Mouse (Mus musculus) spleen, adult 18-20 months (tissue): ENCODE results near the gene Ranbp17.
"Not testable (repeated sequence)": the region's sequence is repeated elsewhere in the genome, so short reads cannot be mapped to it uniquely, and the experiment has no call there.

Experiments used
- DNase-seq, 2 experiments: peaks; one replicate each; pipeline ENCODE4 v3.0.0; 2022; ENCODE audit warnings: mixed read lengths in 2 of 2

Gene Ranbp17

DNA sequence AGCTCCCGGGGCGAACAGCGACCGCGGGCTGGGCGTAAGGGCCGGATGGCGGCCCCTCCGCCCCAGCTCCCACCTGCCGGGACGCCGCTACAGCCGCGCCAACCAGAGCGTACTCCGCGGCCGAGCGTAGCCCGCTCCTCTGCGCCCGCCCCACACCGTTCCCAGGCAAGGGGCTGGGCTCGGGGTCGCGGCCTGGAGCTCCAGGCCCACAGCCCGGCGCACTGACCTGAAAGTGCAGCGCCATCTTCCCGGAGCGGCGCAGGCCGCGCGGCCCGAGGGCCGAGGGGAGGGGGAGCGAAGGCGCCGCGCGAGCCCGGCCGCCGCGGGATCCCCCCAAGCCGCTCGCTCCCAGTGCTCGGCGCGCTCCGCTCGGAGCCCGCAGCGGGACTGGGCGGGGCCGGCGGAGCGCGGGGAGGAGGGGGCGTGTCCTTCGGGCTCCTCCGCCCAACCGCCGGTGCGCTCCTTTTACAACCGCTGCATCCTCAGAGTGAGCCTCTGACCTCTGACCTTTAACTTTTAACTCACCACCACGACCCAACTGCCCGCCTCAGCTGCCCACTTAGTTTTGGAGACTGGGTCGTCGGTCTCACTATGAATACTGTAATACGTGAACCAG is at the start of gene Ranbp17:
Ranbp17 (minus strand) TSS at position 371 of the 616 bp plus-strand sequence.
- DNase-seq, result no peak

DNA sequence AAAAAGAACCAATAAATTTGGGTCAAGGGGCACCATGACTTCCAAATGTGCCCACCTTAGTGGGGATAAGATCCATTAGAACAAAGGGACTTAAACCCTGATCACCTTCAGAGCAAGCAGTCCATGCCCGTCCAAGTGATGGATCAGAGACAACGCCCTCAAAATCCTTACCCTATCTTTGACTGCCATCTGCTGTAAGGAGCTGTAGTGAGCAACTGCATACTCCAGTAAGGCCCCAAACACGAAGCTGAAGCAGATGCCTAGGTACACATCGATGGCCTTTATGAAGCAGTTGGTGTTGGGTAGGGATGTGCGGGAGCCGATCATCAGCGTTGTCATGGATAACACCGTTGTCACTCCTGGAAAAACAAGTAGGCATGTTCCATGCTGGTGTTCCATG is 40.6 kb upstream of the Ranbp17 start:
- DNase-seq, result no peak

DNA sequence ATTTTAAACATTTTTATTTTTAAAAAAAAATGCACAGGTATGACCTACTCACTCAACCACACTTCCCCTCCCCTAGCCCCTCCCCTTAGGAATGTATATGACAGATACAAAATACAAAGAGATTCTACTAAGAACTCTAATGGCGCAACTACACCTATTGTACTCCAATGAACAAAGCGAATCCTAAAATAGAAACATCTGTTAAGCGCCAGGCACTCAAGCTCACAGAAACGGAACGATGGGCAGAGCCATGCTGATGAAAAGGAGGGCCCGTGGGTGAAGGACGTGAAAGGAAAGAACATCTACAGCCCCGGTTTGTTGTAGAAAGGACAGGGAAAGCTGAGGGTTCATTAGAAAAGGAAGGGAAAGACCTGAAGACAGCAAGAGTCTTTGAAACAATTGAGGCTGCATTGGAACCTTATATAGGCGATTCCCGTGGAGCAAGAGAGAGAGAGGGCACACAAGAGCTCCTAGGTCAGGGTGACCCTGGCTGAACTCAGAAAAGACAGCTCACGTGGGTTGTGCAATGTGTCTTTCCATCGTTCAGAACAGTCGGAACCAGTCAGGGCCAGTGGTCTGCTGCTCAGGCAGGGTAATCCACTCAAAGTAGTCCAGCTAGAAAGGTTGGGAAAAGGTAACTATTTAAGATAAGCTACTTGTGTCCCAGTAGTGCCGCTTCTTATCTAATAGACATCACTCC is 37.5 kb upstream of the Ranbp17 start:
- DNase-seq, result no peak

DNA sequence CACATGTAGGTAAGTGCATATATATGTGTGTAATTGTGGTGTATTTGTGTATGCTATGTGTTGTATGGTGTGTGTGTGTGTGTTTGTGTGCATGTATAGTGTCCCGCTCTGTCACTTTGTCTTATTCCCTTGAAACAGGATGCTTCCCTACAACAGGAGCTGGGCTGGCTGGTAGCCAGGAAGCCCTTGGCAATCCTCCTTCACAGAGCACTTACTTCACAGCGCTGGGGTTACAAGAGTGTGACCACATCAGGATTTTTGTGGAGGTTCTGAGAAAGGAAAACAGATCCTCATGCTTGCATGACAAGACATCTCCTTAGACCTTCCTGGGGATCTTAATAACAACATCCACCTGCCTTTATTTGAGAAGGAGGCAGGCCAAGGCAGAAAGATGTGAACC is 33.8 kb upstream of the Ranbp17 start:
- DNase-seq, result no peak

DNA sequence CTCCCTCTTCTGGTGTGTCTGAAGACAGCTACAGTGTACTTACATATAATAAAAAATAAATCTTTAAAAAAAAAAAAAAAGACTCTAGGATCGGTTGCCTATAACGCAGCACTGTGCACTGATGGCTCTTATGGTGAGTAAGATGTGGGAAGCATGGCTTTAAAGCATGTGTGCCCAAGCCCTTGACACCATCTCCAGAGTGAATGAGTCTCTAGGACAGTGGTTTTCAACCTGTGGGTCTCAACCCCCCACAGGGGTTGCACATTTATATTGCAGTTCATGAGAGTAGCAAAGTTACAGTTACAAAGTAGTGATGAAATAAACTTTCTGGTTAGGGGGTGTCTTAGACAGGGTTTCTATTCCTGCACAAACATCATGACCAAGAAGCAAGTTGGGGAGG is 31.4 kb upstream of the Ranbp17 start:
- no peak for DNase-seq

DNA sequence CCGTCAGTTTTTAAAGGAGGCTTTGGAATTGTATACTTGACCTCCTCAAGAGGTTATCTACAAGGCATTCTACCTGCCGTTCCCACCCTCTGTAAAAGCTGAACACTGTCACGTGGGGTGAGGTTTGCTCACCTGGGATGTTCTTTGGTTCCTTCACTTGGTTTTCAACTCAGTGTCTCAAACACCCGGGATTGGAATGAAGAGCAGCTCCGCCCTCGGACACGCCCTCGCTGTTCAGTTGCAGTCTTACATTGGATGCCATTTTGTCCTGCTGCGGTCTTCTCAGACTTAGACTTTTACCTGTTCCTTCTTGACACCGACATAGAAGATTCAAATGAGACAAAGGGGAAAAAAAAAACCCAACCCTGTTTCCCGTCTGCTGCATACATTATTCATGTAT is 30.6 kb upstream of the Ranbp17 start:
- no peak for DNase-seq

DNA sequence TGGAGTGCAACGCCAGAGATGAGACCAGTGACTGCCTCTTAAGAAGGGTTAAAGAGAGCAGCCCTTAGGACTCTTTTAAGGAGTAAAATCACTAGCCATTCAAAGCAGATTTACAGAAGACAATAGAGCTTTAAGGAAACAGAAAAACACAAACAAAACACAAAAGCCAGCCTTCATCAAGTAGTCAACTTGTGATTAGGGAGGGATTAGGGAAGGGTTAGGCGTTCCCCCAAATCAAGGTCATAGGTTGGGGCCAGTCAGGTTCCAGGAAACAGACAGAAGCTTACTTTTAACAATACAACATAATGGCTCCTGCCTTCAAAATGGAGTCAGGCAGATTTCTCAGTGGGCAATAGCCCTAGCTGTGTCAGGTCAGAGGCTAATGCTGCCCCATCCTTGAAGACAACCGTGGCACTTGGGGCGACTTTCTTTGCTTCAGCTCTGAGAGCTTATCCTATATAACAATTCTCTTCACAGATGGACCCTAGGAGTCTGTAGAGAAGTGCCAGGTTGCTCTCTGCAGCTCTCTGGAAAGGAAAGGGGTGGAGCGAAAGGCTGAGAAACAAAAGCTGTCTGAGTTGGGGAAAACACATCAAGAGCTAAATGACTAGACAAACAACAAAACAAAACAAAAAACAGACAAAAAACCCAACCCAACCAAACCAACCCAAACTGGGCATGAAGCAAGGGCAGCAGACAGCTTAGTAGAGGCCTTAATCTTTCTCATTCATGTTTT is 24.0 kb upstream of the Ranbp17 start:
- DNase-seq, result no peak

DNA sequence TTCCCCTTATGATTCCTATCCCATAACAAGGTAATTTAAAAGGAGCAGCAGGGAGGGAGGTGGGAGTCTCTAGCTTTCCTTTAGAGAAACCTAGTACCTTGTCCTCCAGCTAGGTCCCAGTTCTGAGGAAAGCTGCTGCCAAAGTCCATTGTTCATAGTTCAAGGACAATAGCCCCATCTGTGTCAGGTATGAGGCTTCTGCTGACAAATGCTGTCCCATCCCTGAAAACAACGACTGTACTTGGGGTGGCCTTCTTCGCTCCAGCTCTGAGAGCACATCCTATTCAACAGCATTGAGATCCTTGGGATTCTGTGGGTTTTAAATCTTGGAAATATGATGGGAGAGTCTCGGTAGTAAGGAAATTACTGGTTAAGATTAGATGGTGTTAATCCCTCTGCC is 23.1 kb upstream of the Ranbp17 start:
- DNase-seq, result no peak

DNA sequence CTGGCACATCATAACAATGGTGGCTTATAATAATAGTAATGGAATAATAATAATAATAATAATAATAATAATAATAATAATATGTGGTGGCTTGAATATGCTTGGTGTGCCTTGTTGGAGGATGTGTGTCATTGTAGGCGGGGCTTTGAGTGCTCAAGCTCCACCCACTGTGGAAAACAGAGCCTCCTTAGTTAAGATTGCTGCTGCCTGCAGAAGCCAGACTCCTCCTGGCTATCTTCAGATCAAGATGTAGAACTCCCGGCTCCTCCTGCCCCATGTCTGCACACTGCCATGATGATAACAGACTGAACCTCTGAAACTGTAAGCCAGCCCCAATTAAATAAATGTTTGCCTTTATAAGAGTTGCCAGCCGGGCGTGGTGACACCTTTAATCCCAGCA is 21.0 kb upstream of the Ranbp17 start:
- DNase-seq, result no peak

DNA sequence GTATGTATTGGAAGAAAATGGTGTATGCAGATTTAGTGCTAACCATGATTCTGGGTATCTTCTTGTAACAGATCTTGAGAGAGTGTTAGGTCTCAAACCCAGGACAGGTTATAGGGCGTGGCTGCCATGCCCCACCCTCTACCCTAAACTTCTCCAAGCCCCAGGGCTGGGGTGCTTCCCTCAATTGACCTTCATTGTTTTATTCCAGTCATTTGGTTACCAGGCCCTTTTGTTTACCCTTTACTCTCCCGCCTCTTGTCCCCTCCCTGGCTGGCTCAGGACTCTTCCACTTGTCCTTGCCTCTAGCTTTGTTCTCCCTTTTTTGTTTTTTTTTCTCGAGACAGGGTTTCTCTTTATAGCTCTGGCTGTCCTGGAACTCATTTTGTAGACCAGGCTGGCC is 20.0 kb upstream of the Ranbp17 start:
- no peak for DNase-seq

DNA sequence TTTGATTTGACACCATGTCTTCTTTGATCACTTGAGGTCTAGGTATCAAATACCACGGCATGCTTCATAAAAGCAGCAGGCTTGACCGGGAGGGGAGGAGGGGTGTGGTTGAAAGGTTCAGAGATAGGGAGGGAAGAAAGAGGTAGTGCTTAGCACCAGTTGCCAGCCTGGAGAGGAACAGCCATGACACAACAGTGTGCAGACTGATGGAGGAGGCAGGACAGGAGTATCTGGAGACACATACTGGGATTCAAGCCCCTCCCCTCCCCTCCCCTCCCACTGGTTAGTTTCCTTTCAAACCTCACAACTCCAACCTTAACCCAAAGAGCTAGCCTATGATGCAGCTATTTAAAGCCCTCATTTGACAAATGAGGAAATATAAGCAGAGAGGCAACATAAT is 16.0 kb upstream of the Ranbp17 start:
- no peak for DNase-seq

DNA sequence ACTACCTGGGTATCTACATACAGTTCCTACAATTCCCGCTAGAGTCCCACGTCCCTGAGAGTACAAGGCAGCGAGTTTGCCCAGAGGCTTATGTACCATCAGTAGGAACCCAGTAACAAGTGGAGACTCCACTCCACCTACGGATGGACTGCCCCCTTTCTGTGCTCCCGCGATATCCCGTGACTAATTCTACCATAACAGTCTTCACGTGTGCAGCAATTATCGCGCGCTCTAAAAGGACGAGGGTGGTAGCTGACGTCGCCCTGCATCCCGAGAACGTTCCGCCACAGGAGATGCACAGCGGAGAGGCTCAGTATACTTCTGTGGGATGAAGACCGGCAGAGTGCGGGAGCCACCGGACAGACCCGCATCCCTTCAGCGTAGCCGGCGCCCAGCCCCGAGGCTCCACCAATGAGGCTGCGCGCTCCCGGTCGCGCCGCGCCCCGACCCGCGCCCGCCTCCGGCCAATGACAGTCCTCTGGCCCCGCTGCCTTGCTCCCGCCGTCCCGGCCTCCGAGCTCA is 631 bp downstream of the Ranbp17 start:
- no peak for DNase-seq

DNA sequence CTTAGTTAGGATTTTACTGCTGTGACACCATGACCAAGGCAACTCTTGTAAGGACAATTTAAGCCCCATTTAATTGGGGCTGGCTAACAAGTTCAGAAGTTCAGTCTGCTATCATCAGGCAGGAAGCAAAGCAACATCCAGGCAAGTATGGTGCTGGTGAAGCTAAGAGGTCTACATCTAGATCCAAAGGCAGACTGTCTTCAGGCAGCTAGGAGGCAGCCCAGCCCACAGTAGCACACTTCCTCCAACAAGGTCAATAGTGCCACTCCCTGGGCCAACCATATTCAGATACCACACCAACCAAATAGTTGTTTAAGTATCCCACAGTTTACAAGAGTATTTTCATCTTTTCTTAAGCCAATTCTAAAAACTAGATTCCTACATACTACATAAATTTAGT is 4.1 kb downstream of the Ranbp17 start:
- DNase-seq, result no peak

DNA sequence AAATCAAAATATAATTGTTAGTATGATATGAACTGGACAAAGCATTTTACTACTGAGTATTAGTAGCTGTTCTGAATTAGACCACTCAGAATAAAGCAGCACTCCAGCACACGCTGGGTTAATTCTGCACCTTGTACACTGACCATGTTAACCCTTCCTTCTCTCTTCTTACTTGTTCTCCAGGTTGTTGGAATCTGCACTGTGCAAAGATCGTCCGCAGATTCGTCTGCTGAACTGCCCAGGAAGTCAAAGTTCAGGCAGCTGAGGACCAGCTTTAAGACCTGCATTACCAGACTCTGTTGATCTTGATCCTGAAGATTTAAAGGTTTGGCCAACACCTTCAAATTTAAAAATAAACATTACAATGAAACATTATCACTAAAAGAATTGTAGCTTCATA is 27.8 kb downstream of the Ranbp17 start:
- DNase-seq, result no peak

DNA sequence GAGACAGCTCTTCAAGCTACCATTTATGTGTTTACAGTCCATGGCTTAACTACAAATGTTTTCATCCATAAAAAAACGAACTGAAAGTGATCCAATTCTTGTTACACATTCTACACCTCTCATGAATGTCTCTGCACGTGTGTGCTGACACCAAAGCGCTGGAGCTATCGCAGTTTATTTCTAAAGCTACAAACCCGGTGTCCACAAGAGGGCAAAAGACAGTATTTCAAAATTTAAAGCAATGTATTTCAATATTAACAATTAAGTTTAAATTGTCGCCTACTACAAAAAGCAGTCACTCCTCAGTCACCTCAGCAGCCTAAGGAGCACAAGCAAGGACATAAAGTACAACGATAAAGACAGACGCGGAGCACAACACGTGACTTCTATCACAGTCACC is 33.1 kb downstream of the Ranbp17 start:
- DNase-seq, result no peak

DNA sequence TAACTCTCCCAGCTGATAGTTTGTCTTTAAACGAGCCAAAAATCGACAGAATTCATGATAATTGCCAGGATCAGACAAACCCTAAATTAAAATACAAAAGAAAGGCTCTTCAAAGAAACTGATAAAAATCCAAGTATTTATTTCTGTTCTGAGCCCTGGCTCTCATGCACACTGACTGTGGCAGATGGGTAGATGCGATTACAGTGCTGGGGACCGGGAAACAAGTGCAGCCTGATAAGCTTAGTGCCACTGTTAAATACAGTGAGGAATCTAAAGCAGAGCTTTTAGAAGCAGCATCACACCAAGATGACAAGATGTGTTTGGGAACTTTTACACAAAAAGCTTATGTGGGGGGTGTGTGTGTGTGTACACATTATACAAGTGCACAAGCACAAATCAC is 34.3 kb downstream of the Ranbp17 start:
- DNase-seq, result no peak

DNA sequence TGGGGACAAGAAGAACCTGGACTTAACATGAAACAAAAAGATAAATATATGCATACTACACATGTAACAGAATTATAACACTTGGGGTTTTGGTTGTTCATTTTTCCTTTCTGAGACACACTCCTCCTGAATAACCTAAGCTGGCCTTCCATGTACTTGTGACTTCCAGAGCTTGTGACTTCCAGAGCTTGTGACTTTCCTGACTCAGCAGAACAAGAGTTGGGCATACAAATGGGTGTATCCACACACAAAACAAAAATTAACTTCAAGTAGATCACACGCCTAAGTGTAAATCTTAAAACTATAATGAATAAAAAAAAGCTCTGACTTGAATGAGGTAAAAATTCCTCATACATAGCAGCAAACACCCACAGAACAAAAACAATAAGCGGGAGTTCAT is 36.9 kb downstream of the Ranbp17 start:
- DNase-seq, result no peak

DNA sequence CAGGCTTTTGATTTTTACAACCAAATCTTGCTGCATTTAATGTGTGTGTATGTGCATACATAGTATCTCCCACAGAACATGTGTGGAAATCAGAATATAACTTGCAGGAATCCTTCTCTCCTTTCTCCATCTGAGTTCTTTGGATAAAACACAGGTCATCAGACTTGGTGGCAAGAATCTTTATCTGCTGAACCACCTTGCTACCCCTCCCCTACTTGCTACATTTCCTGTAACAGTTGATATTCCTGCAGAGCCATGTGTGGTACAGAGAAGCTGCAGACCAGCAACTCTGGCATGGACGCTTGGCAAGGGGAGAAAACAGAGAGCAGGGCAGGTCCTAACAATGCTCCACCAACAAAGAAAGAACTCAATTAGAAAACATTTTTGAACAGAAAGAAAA is 52.4 kb downstream of the Ranbp17 start:
- DNase-seq, result no peak

DNA sequence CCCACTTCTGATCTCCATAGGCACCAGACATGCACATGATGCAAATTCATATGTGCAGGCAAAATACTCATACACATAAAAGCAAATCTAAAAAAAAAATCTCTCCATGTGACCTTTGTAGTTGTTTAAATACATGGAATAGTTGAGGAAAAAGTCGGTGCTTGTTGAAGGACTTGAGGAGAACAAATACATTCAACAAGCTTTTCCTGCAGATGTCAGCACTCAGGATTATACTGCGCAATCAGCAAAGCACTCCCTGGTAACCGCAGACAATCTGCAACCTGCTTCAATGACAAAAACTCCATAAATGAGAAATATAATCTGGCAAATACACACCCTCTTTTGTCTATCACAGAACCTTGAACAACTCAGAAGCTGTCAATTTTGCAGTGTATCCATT is 59.5 kb downstream of the Ranbp17 start:
- DNase-seq, result no peak

DNA sequence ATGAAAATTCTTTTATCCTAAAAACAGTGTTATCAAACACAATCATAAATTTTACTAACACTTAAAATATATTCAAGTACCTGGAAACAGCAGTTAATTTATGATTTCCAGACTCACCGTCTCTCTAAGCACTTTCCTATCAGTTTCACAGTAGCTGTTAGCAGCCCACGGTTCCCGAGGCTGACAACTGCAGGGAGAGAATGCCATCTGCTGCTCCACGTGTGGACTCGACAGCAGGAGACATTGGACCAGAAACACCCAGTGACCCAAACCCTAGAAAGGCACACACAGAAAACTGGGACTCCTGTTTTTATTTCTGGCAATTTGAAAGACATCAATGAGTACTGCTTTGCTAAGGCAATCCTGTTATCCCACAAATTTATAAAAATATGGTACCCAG is 79.7 kb downstream of the Ranbp17 start:
- DNase-seq, result no peak

DNA sequence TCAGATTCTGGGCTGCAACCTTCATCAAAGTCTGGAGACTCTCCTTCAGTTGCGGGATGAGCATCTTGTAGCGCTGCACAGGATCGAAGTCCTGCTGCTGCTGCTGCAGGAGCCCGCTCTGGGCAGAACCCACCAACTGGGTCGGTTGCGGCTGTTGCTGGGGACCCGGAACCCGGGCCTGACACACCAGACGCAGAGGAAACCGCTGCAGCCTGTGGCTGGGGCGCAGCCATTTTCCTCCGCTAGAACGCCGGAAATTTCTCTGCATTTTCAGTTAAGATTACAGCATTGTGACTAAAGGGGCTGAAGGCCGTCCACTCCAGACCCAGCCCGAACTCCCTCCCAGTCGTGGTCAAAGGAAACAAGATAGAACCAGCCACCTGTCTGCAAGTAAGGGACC is 85.3 kb downstream of the Ranbp17 start:
- not testable (repeated sequence) for DNase-seq

DNA sequence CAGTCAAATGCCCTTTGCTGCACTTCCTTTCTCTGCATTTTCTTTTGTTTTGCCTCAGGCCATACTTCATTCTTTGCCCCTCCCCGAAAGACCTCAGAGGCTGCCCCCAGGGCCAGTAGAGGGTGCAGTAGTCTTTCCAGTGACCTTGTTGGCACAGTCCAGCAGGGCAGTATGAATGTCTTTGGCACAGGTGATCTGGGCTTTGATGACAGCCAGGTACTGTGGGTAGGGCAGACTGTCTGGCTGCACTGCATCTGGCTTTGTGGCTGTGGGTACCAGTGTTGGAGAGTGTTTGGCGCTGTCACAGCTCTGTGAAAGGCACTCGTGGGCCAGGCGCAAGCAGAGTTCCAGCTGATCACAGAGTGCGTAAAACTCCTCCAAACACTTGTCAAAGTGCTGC is 85.8 kb downstream of the Ranbp17 start:
- not testable (repeated sequence) for DNase-seq

DNA sequence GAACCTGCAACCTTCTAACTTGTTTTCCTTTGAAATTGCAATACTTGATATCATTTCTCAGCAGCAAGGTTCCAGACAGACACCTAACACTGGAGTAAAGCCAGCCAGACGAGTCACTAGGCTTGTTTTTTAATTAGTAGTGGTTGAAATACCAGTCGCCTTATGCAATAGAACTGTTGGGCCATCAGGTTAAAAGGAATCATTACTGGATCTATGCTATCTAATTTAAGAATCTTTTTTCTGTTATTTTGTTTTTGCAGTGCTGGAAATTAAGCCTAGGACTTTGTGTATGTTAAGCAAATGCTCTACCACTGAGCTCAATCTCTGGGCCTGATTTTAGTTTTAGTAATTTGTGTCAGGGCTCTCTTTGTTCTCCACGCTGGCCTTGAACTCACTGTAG is 91.3 kb downstream of the Ranbp17 start:
- DNase-seq, result no peak

DNA sequence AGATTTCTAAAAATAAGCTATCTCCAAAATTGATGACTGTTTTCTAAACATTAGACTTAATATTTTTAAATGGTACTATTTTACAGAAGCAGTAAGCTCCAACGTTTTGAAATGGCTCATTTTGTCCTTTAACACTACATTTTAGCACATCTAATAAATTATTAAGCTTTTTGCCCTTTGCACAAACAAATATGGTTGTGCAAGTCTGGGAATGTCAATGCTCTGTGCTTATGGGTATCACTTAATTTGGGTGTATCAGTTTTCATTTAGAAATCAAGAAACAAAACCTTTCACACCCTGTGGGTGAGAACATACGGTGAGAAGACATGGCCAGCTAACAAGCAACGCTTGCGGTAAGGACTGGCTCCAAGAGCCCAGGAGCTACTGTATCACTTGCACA is 108.9 kb downstream of the Ranbp17 start:
- DNase-seq, result no peak
